Mouse (Mus musculus): ENCODE results near the gene Pop5.

Pop5 gene

DNA sequence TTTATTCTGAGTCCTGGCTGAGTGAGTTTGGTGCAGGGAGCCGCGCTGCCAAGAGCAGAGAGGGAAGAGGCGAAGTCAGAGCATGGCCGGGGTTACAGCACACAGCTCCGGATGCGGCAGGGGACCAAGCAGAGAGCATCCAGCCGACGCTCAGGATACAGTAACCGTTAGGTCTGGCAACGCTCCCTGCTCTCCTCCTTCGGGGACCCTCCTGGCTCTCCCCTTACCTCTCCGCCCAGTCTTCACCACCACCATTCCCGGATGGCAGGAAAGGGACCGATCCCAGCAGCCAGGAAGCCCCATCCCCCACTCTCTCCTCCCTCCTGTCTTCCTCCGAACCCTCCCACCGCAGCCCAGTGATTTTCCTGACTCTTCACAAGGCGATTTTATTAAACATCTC is 20.8 kb upstream of the Pop5 start:
- in situ Hi-C loops (cut with MboI, MseI) = no loop called here

DNA sequence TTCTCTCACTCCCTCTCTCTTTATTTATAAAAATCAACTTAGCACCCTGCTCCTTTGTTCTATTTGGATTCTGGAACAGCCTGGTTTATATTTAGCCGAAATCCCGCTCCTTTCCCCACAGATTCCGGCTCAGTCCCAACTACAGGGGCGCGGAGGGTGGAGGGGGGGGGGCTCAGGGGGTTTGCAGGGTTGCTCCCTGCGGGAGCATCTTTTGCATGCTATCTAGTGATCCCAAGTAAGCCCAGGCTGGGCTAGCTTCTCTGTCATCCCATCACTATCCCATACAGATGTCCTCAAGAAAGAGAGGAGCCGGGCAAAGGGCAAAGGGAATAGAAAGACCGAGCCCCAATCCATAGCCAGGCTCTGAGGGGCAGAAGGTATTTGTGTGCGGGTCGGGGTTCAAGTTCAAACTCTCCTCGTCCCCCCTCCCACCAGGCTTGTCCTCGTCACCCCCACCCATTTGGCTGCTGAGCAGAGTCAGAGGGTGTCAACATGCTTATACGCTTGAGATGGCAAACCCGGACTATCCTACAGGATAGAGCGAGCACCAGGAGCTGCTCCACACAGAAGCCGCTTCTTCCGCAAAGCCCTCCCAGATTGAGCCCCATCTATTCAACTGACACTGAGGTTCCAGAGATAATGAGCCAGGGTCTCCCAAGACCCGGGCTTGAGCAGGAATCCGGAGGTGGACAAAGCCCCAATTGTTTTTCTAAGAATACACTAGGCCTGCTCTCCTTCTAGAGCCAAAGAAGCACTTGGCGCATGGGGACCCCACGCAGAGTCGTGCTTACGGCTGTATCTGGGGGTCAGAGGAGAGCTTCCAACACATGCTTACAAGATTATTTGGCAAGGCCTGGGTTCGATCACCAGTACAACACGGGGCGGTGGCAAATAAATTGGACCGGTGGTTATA is 20.1 kb upstream of the Pop5 start:
- in situ Hi-C loops (cut with MboI, MseI) = no loop called here

- in situ Hi-C loops (cut with MboI, MseI) = no loop called here
These were observed 17.6 kb upstream of the Pop5 start for GRCm38 (mm10) chr5:115217998-115218397.

GRCm38 (mm10) chr5:115220931-115221640 is 14.6 kb upstream of the Pop5 start:
- in situ Hi-C loops (cut with MboI, MseI) = loop anchor here (5.0 kb wide), 1 partner anchor 94 kb away; no protein-coding TSS in a partner anchor

- in situ Hi-C loops (cut with MboI, MseI) = loop anchor here (5.0 kb wide), 1 partner anchor 95 kb away; no protein-coding TSS in a partner anchor
These were observed 13.2 kb upstream of the Pop5 start for GRCm38 (mm10) chr5:115222485-115222884.

GRCm38 (mm10) chr5:115230830-115231551 is 4.6 kb upstream of the Pop5 start:
- in situ Hi-C loops (cut with MboI, MseI) = no loop called here

- in situ Hi-C loops (cut with MboI, MseI) = no loop called here
These were observed 4.0 kb upstream of the Pop5 start for GRCm38 (mm10) chr5:115231552-115232120.

- in situ Hi-C loops (cut with MboI, MseI) = no loop called here
These were observed 3.1 kb upstream of the Pop5 start for GRCm38 (mm10) chr5:115232516-115232915.

GRCm38 (mm10) chr5:115233031-115233780 is 2.4 kb upstream of the Pop5 start:
- in situ Hi-C loops (cut with MboI, MseI) = no loop called here

DNA sequence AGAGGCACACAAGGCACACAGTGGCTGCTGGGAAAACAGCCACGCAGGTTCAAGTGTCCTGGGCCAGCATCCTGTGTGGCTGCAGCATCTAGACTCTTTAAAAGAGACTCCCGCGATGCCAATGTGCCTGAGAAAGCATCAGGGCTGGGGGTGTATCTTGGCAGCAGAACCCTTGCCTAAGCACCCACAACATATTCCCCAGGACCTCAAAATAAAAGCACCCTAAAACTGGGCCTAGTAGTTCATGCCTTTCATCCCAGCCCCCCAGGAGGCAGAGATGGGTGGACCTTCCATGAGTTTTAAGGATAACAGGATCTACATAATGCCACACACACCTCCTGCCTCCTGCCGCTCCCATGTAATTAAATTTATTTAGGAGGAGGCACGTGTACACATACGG is 1.1 kb upstream of the Pop5 start:
- in situ Hi-C loops (cut with MboI, MseI) = no loop called here

DNA sequence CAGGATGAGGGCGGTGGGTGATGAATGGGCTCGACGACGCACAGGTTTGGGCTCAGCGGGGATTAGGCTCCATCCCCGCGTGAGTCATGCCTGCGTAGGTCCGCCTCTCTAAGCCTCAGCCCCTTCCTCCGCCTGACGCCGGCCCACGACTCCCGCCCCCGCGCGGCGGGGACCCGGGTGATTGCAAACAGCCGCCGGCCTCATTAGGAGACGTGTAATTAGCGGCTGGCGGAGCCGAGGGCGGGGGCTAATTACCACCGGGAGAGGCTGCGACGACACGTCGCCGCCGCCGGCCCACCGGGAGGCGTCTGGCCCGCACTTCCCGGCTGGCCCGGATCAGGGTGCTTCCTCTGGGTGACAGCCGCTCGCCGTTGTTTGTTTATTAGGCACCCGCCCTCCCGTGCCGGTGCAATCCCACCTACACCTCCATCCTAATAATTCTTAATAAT is 289 bp upstream of the Pop5 start:
- in situ Hi-C loops (cut with MboI, MseI) = no loop called here

- in situ Hi-C loops (cut with MboI, MseI) = no loop called here
These were observed 2.4 kb downstream of the Pop5 start for GRCm38 (mm10) chr5:115237803-115238728.

GRCm38 (mm10) chr5:115238729-115239195 is 3.1 kb downstream of the Pop5 start:
- in situ Hi-C loops (cut with MboI, MseI) = no loop called here

DNA sequence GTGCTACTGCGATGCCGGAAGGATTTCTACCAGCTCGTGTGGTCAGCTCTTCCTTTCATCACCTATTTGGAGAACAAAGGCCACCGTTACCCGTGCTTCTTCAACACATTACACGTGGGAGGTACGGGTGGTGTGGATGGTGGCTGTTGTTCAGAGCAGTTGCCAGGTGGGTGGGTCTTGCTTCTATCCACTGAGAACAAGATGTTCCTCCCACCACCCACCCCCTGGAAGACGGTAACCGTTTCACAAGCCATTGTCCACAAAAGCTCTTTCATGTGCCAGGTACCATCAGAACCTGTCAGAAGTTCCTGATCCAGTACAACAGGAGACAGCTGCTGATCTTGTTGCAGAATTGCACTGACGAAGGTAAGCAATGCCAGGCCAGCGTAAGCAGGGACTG is 4.6 kb downstream of the Pop5 start:
- in situ Hi-C loops (cut with MboI, MseI) = no loop called here

GRCm38 (mm10) chr5:115255472-115255871 is 19.8 kb downstream of the Pop5 start:
- in situ Hi-C loops (cut with MboI, MseI) = no loop called here

DNA sequence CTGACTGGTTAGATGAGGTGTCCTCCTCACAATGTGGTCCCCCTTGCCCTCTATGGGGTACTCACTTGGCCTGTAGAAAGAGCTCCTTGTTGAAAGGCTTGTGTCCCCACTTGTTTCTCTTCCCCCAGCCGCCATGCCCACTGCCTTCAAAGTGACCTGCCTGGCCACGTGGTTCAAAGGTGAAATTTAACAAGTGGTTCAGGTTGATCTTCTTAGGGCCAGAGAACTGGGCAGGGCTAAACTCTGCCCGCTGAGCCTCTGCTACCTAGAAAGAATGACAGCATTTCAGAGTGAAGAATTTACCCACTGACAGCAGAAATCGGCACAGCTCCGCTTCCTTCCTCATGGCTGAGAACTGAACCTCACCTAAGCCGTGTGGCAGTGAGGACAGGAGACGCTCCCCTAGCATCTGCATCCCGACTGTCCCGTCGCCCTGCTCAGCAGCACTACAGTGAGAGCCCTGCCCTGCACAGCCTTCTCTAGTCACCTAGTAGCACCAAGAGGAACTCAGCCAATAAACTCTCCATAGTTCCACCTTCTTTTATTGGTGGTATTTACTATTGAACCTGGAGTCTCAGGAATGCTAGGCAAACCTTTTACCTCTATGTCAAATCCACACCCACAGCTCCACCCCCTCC is 21.4 kb downstream of the Pop5 start:
- in situ Hi-C loops (cut with MboI, MseI) = no loop called here

DNA sequence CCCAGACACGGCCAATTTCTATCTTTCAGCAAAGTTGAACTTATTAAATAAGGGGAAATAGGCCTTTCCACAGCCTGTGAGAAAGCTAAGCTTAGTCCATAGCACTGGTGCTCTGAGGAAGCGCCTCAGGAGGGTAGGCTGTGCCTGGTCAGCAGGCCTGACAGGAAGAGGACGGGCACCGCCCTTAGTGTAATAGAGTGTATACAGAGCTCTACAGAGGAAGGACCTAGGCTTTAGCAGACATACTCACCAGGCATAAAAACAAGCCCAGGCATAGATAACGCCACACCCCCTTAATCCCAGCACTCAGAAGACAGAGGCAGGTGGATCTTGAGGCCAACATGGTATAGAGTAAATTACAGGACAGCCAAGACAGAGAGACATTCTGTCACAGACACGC is 24.7 kb downstream of the Pop5 start:
- in situ Hi-C loops (cut with MboI, MseI) = no loop called here

DNA sequence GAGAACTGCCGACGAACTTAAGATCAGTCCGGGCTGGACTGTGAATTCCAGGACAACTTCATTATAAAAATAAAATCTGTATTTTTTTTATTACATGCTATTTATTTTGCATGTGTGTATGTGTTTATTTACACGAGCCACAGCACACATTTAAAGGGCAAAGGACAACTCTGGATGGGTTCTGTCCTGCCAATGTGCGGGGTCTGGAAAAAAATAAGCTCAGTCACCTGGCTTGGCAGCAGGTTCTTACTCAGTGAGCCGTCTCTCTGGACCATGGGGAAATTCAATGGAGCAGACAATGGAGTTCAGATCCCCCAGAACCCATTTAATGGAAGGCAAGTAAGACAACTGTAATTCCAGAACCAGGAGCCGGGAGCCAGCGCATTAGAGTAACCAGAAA is 25.5 kb downstream of the Pop5 start:
- in situ Hi-C loops (cut with MboI, MseI) = no loop called here

- in situ Hi-C loops (cut with MboI, MseI) = no loop called here
These were observed 26.2 kb downstream of the Pop5 start for GRCm38 (mm10) chr5:115261880-115262279.
